Mouse (Mus musculus) CH12.LX (cell line): Measurements from ENCODE around the gene Podxl2. TPM values are rescaled to one million over a fixed set of nuclear protein-coding genes. Genes with fewer than 3 reads are reported as not detected.

Experiments
- DNase-seq: peaks from one replicate; pipeline ENCODE4 v3.0.0-alpha.2; 2013; ENCODE audit errors: extremely low read depth
- H3K27ac ChIP-seq: 2 replicates; pipeline ENCODE4 v1.5.1; 2012; ENCODE audit warnings: low read depth, mild to moderate bottlenecking, control low read depth, moderate library complexity; ENCODE audit not compliant: insufficient read depth
- H3K27me3 ChIP-seq: replicated peaks from 2 replicates; pipeline ENCODE3; 2012; ENCODE audit warnings: inconsistent platforms
- H3K36me3 ChIP-seq, 2 experiments: replicated peaks in 1 of 2; 2 replicates each; pipeline versions ENCODE3 to v1.6.1; 2012; ENCODE audit warnings: inconsistent platforms in 1 of 2, low read length in 1 of 2, mild to moderate bottlenecking in 1 of 2, mixed read lengths in 1 of 2, moderate library complexity in 1 of 2; ENCODE audit not compliant: control insufficient read depth in 1 of 2, insufficient read depth in 1 of 2
- H3K4me1 ChIP-seq, 2 experiments: 2 replicates each; pipeline ENCODE4 v1.6.1; 2012; ENCODE audit warnings: inconsistent platforms in 1 of 2, moderate library complexity in 1 of 2; ENCODE audit not compliant: insufficient read depth in 2 of 2, control insufficient read depth in 1 of 2
- H3K4me2 ChIP-seq: 2 replicates; pipeline ENCODE4 v1.6.1; 2012; ENCODE audit warnings: low read depth, mild to moderate bottlenecking, control low read depth; ENCODE audit not compliant: poor library complexity, insufficient read depth, severe bottlenecking
- H3K4me3 ChIP-seq, 3 experiments: fragments of 150-350 bp in 1 of 3; sonication (generic) in 1 of 3; replicated peaks in 1 of 3; 2 replicates each; pipeline versions ENCODE3 to v1.5.1; 2011 to 2012; ENCODE audit warnings: low read depth in 2 of 3, low read length in 2 of 3, mild to moderate bottlenecking in 2 of 3, moderate library complexity in 2 of 3, control low read depth in 1 of 3, improper control_type of control experiment in 1 of 3, inconsistent platforms in 1 of 3, mixed read lengths in 1 of 3; ENCODE audit not compliant: poor library complexity in 1 of 3
- H3K79me2 ChIP-seq: replicated peaks from 2 replicates; pipeline ENCODE4 v1.6.1; 2012; ENCODE audit warnings: mild to moderate bottlenecking, moderate library complexity; ENCODE audit not compliant: control insufficient read depth, poor library complexity, insufficient read depth, severe bottlenecking; ENCODE audit errors: extremely low read depth
- H3K9ac ChIP-seq: 2 replicates; pipeline ENCODE4 v1.6.1; 2012; ENCODE audit warnings: low read depth, mild to moderate bottlenecking, control low read depth, moderate library complexity; ENCODE audit not compliant: insufficient read depth
- H3K9me3 ChIP-seq: replicated peaks from 2 replicates; pipeline ENCODE3; 2012; ENCODE audit warnings: low read length, inconsistent platforms, mixed read lengths
- CHD1 ChIP-seq: IDR thresholded peaks from 2 replicates; pipeline ENCODE4 v1.6.1; 2012; ENCODE audit warnings: low read depth, low read length, improper control_type of control experiment, inconsistent platforms
- ELF1 ChIP-seq: IDR thresholded peaks from 2 replicates; pipeline ENCODE4 v1.6.1; 2014; ENCODE audit warnings: low read depth, mild to moderate bottlenecking, inconsistent platforms, low read length, improper control_type of control experiment
- EP300 ChIP-seq: IDR thresholded peaks from 2 replicates; pipeline ENCODE4 v1.6.1; 2011; ENCODE audit warnings: low read length, improper control_type of control experiment
- ETS1 ChIP-seq: conservative IDR thresholded peaks from 2 replicates; pipeline ENCODE4 v1.6.1; 2012; ENCODE audit warnings: low read depth, mild to moderate bottlenecking, inconsistent platforms, low read length, improper control_type of control experiment, moderate library complexity
- GABPA ChIP-seq: IDR thresholded peaks from 2 replicates; pipeline ENCODE4 v1.6.1; 2012; ENCODE audit warnings: low read depth, low read length, improper control_type of control experiment, inconsistent platforms; ENCODE audit not compliant: insufficient replicate concordance
- IRF4 ChIP-seq: IDR thresholded peaks from 2 replicates; pipeline ENCODE4 v1.6.1; 2014; ENCODE audit warnings: low read depth, mild to moderate bottlenecking, inconsistent platforms, low read length, improper control_type of control experiment
- JUN ChIP-seq: IDR thresholded peaks from 2 replicates; pipeline ENCODE4 v1.6.1; 2011; ENCODE audit warnings: low read depth, mild to moderate bottlenecking, low read length, improper control_type of control experiment, moderate library complexity; ENCODE audit not compliant: insufficient read depth
- JUND ChIP-seq: conservative IDR thresholded peaks from 2 replicates; pipeline ENCODE4 v1.6.1; 2011; ENCODE audit warnings: low read depth, low read length, improper control_type of control experiment
- KAT2A ChIP-seq: IDR thresholded peaks from 2 replicates; pipeline ENCODE4 v1.6.1; 2012; ENCODE audit warnings: low read length, improper control_type of control experiment, inconsistent platforms; ENCODE audit not compliant: insufficient replicate concordance
- MAX ChIP-seq: IDR thresholded peaks from 2 replicates; pipeline ENCODE4 v1.6.1; 2011; ENCODE audit warnings: low read length, improper control_type of control experiment
- MEF2A ChIP-seq: IDR thresholded peaks from 2 replicates; pipeline ENCODE4 v1.6.1; 2014; ENCODE audit warnings: low read depth, mild to moderate bottlenecking, inconsistent platforms, low read length, improper control_type of control experiment, borderline replicate concordance
- MXI1 ChIP-seq: IDR thresholded peaks from 2 replicates; pipeline ENCODE4 v1.6.1; 2011; ENCODE audit warnings: mild to moderate bottlenecking, low read depth, low read length, improper control_type of control experiment
- NELFE ChIP-seq: IDR thresholded peaks from 2 replicates; pipeline ENCODE4 v1.6.1; 2011; ENCODE audit warnings: low read depth, low read length, improper control_type of control experiment
- PAX5 ChIP-seq: IDR thresholded peaks from 2 replicates; pipeline ENCODE4 v1.6.1; 2012; ENCODE audit warnings: low read length, inconsistent platforms, mixed read lengths
- RCOR1 ChIP-seq: conservative IDR thresholded peaks from 2 replicates; pipeline ENCODE4 v1.6.1; 2012; ENCODE audit warnings: low read depth, mild to moderate bottlenecking, inconsistent platforms, low read length, improper control_type of control experiment
- SIN3A ChIP-seq: IDR thresholded peaks from 2 replicates; pipeline ENCODE4 v1.6.1; 2012; ENCODE audit warnings: low read length, improper control_type of control experiment, inconsistent platforms
- SMC3 ChIP-seq: IDR thresholded peaks from 2 replicates; pipeline ENCODE4 v1.6.1; 2011; ENCODE audit warnings: low read depth, low read length, improper control_type of control experiment
- TBP ChIP-seq: conservative IDR thresholded peaks from 2 replicates; pipeline ENCODE4 v1.6.1; 2011; ENCODE audit warnings: low read depth, low read length, improper control_type of control experiment
- TCF12 ChIP-seq: IDR thresholded peaks from 2 replicates; pipeline ENCODE4 v1.6.1; 2014; ENCODE audit warnings: low read depth, mild to moderate bottlenecking, inconsistent platforms, low read length, improper control_type of control experiment
- USF2 ChIP-seq: conservative IDR thresholded peaks from 2 replicates; pipeline ENCODE4 v1.6.1; 2011; ENCODE audit warnings: low read depth, low read length, improper control_type of control experiment
- ZC3H11A ChIP-seq: IDR thresholded peaks from 2 replicates; pipeline ENCODE4 v1.6.1; 2012; ENCODE audit warnings: low read depth, mild to moderate bottlenecking, inconsistent platforms, low read length, improper control_type of control experiment
- ZMIZ1 ChIP-seq: IDR thresholded peaks from 2 replicates; pipeline ENCODE4 v1.6.1; 2012; ENCODE audit warnings: low read depth, mild to moderate bottlenecking, inconsistent platforms, low read length, improper control_type of control experiment
- ZNF384 ChIP-seq: IDR thresholded peaks from 2 replicates; pipeline ENCODE4 v1.6.1; 2012; ENCODE audit warnings: low read depth, low read length, improper control_type of control experiment, inconsistent platforms
- dilution Hi-C: fragments of 300-500 bp; cut with MboI; formaldehyde crosslinking; loops from 2 replicates; pipeline ENCODE4 v1.14.3; 2020; ENCODE audit warnings: low sequenced_read_pairs; ENCODE audit not compliant: extremely low pct_unique_long_range_greater_than_20kb, extremely low pct_ligation_motif_present
- in situ Hi-C: fragments of 300-500 bp; cut with MboI; formaldehyde crosslinking; loops from 3 replicates; pipeline ENCODE4 v1.14.3; 2019; ENCODE audit warnings: low sequenced_read_pairs, low pct_ligation_motif_present, low pct_unique_long_range_greater_than_20kb, mixed read lengths
- polyA plus RNA-seq: library from polyadenylated mRNA; unstranded; fragments of >175 nt; gene quantifications from 2 replicates; pipeline ENCODE4 v1.2.1, GENCODE M21; 2012; ENCODE audit warnings: low read depth; ENCODE audit not compliant: insufficient read length
- total RNA-seq, 2 experiments: library from RNA; depleted of rRNA; stranded (reverse); fragments of 300-350 nt in 1 of 2; fragments of >200 nt in 1 of 2; gene quantifications; 2 replicates each; pipeline ENCODE4 v1.2.3; 2012 to 2014

The Podxl2 gene
- total and polyA plus RNA-seq, 3 experiments: 0.79 to 0.93 (median 0.81) TPM

DNA sequence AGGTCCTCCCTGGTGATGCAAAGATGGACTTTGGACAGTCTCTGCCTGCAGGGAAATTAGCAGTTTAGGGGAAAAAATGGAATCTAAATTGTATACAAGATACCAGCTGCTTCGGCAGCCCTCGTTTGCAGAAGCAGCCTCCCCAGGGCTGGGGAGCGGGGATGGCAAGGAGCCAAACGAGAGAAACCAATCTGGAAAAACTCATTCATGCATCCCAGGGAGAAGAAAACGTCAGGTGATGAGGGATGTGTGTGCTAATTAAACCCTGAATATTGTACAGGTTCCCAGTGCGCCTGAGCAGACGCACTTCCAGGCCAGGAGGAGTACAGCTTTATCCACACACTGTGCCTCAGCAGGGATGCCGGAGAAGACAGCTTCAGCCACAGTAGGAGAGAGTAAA is 3.3 kb downstream of the Podxl2 start:
- dilution Hi-C loops: no loop called here
- no peak overlapping the region for H3K4me3 ChIP-seq
- no peak overlapping the region for H3K9ac ChIP-seq
- no peaks in the 10 kb centered on the region for H3K79me2 ChIP-seq
- H3K27ac ChIP-seq: no peak overlapping the region
- H3K27me3 ChIP-seq: peaks cover 6% of the 10 kb centered on the region
- H3K4me1 ChIP-seq: peaks cover 12 to 15% of the 10 kb centered on the region in 2 experiments
- TF ChIP-seq NELFE: no peak
- TF ChIP-seq RCOR1: no peak
- TF ChIP-seq SMC3: no peak
- no peak for TF ChIP-seq USF2
- TF ChIP-seq ZMIZ1: no peak
- no peak for TF ChIP-seq PAX5
- TF ChIP-seq JUND: no peak
- TF ChIP-seq ETS1: no peak
- TF ChIP-seq MXI1: no peak
- TF ChIP-seq EP300: no peak
- TF ChIP-seq TBP: no peak
- no peak for TF ChIP-seq ELF1
- no peak for TF ChIP-seq CHD1
- no peak for TF ChIP-seq MEF2A
- TF ChIP-seq ZC3H11A: no peak
- TF ChIP-seq MAX: no peak
- TF ChIP-seq GABPA: no peak
- no peak for TF ChIP-seq JUN
- no peak for TF ChIP-seq SIN3A
- H3K36me3 ChIP-seq: peaks cover 0 to 2% of the 10 kb centered on the region in 2 experiments
- in situ Hi-C loops: no loop called here
- no peak overlapping the region for H3K4me2 ChIP-seq
- DNase-seq: no peak
- H3K9me3 ChIP-seq: peaks cover 6% of the 10 kb centered on the region

DNA sequence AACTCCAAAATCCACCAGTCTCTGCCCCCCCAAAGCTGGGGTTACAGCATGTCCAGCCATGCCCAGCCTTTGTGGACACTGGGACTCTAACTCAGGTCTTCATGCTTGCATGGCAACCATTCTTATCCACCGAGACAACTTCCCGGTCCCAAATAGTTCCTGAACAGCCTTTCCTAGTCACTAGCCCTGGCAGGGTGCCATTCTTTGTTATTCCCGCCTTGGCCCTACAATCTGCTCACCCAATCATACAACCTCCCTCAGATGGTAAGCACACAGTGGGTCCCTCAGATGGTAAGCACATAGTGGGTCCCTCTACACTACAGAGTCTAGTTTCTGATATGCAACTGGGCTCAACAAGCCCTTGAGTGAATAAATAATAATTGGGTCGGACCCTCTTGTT is 4.2 kb downstream of the Podxl2 start:
- no peak for DNase-seq
- Histone ChIP-seq H3K4me3 (no peak overlapping the region), H3K79me2 (no peaks in the 10 kb centered on the region), H3K9me3 (peaks cover 5% of the 10 kb centered on the region), H3K4me2 (no peak overlapping the region), H3K27me3 (peaks cover 8% of the 10 kb centered on the region), H3K4me1 (peaks cover 12 to 15% of the 10 kb centered on the region in 2 experiments), H3K27ac (no peak overlapping the region), H3K36me3 (peaks cover 0 to 2% of the 10 kb centered on the region in 2 experiments), H3K9ac (no peak overlapping the region)
- TF ChIP-seq TBP: no peak
- TF ChIP-seq ZNF384: no peak
- TF ChIP-seq ETS1: no peak
- TF ChIP-seq IRF4: no peak
- no peak for TF ChIP-seq JUN
- TF ChIP-seq TCF12: no peak
- no peak for TF ChIP-seq JUND
- no peak for TF ChIP-seq KAT2A
- dilution Hi-C loops (no loop called here), in situ Hi-C loops (no loop called here)
